Mouse (Mus musculus) midbrain, embryonic 11.5 days (tissue): Measurements from ENCODE around the gene Taf1c. TPM values are rescaled to one million over a fixed set of nuclear protein-coding genes. Genes with fewer than 3 reads are reported as not detected.

Source experiments
- ATAC-seq: fragments of 200-750 bp; cut with Nextera tagmentation; 2 replicates; pipeline ENCODE4 v1.8.0; 2017; ENCODE audit warnings: moderate TSS enrichment, moderate library complexity; ENCODE audit not compliant: low FRiP score
- DNase-seq: peaks from one replicate; pipeline ENCODE4 v3.0.0; 2015; ENCODE audit warnings: low spot score; ENCODE audit errors: missing footprints
- H3K27ac ChIP-seq: fragments of 300-500 bp; sonication (generic); 2 replicates; pipeline ENCODE4 v1.5.1; 2014; ENCODE audit warnings: low read depth, low read length
- H3K27me3 ChIP-seq: fragments of 300-500 bp; sonication (generic); 2 replicates; pipeline ENCODE4 v1.6.1; 2014; ENCODE audit warnings: mild to moderate bottlenecking, low read length, moderate library complexity, mixed read lengths; ENCODE audit not compliant: control insufficient read depth, insufficient read depth
- H3K36me3 ChIP-seq: fragments of 300-500 bp; sonication (generic); 2 replicates; pipeline ENCODE4 v1.6.1; 2014; ENCODE audit warnings: mild to moderate bottlenecking, low read length, moderate library complexity, mixed read lengths; ENCODE audit not compliant: control insufficient read depth, insufficient read depth
- H3K4me1 ChIP-seq: fragments of 300-500 bp; sonication (generic); 2 replicates; pipeline ENCODE4 v1.6.1; 2014; ENCODE audit warnings: low read length; ENCODE audit not compliant: control insufficient read depth, insufficient read depth
- H3K4me2 ChIP-seq: fragments of 300-500 bp; sonication (generic); 2 replicates; pipeline ENCODE4 v1.6.1; 2014; ENCODE audit warnings: mild to moderate bottlenecking, moderate library complexity
- H3K4me3 ChIP-seq: fragments of 300-500 bp; sonication (generic); 2 replicates; pipeline ENCODE4 v1.5.1; 2014; ENCODE audit warnings: low read depth, low read length
- H3K9ac ChIP-seq: fragments of 300-500 bp; sonication (generic); 2 replicates; pipeline ENCODE4 v1.6.1; 2014; ENCODE audit warnings: low read length
- H3K9me3 ChIP-seq: fragments of 300-500 bp; sonication (generic); 2 replicates; pipeline ENCODE4 v1.6.1; 2016; ENCODE audit warnings: low read length; ENCODE audit not compliant: control insufficient read depth
- WGBS: fragments of 180-500 bp; shearing (Covaris S2); extraction: QIAGEN DNeasy Blood & Tissue Kit; methylation state at CpG from one replicate; pipeline ENCODE4 v1.1.7; 2014; 5-methylcytosine and 5-hydroxymethylcytosine counted together
- polyA plus RNA-seq: library from polyadenylated mRNA; unstranded; fragments of >200 nt; fragmentation: Nextera tagmentation; extraction: Ambion mirVana; gene quantifications from 2 replicates; pipeline ENCODE4 v1.2.1, GENCODE M21; 2014

Gene Taf1c
- polyA plus RNA-seq, 1 experiment from 2014 or later: 13.4 TPM

- ATAC-seq: no peak
- Histone ChIP-seq H3K27me3 (peaks cover 4% of the 10 kb centered on the region), H3K4me2 (no peak overlapping the region), H3K27ac (no peak overlapping the region), H3K36me3 (no peaks in the 10 kb centered on the region), H3K4me1 (peaks cover 15% of the 10 kb centered on the region), H3K4me3 (no peak overlapping the region), H3K9me3 (no peaks in the 10 kb centered on the region), H3K9ac (no peak overlapping the region)
- DNase-seq: no peak
- 85% methylated on average over 6 of the region's 6 CpGs for WGBS
Measured at GRCm38 (mm10) chr8:119638261-119638660, 33.2 kb upstream of the Taf1c start.

GRCm38 (mm10) chr8:119637381-119637780, 32.4 kb upstream of the Taf1c start:
- DNase-seq (no peak), ATAC-seq (no peak)
- no peak overlapping the region for H3K4me3 ChIP-seq
- no peaks in the 10 kb centered on the region for H3K36me3 ChIP-seq
- no peak overlapping the region for H3K27ac ChIP-seq
- WGBS: 92% methylated on average over 4 of the region's 4 CpGs
- no peak overlapping the region for H3K4me2 ChIP-seq
- H3K9me3 ChIP-seq: no peaks in the 10 kb centered on the region
- H3K4me1 ChIP-seq: peaks cover 15% of the 10 kb centered on the region
- H3K9ac ChIP-seq: no peak overlapping the region
- peaks cover 7% of the 10 kb centered on the region for H3K27me3 ChIP-seq

GRCm38 (mm10) chr8:119636766-119637165, 31.7 kb upstream of the Taf1c start:
- WGBS: 69% methylated on average over 7 of the region's 7 CpGs
- peaks cover 15% of the 10 kb centered on the region for H3K4me1 ChIP-seq
- no peak for ATAC-seq

GRCm38 (mm10) chr8:119635958-119636357, 30.9 kb upstream of the Taf1c start:
- 65% methylated on average over 2 of the region's 2 CpGs for WGBS
- no peaks in the 10 kb centered on the region for H3K36me3 ChIP-seq
- H3K9me3 ChIP-seq: no peaks in the 10 kb centered on the region
- H3K4me3 ChIP-seq: no peak overlapping the region
- peaks cover 7% of the 10 kb centered on the region for H3K27me3 ChIP-seq
- H3K27ac ChIP-seq: no peak overlapping the region
- no peak overlapping the region for H3K9ac ChIP-seq
- DNase-seq (no peak), ATAC-seq (no peak)
- no peak overlapping the region for H3K4me2 ChIP-seq
- peaks cover 17% of the 10 kb centered on the region for H3K4me1 ChIP-seq

More at GRCm38 (mm10) chr8:119636766-119637165, 31.7 kb upstream of the Taf1c start:
- no peaks in the 10 kb centered on the region for H3K9me3 ChIP-seq
- no peak overlapping the region for H3K4me3 ChIP-seq
- peaks cover 7% of the 10 kb centered on the region for H3K27me3 ChIP-seq
- no peaks in the 10 kb centered on the region for H3K36me3 ChIP-seq
- no peak overlapping the region for H3K4me2 ChIP-seq
- no peak overlapping the region for H3K9ac ChIP-seq
- DNase-seq: no peak
- no peak overlapping the region for H3K27ac ChIP-seq

- Histone ChIP-seq H3K4me3 (no peak within 1 kb of the TSS), H3K36me3 (no peaks in the 10 kb centered on the region), H3K27ac (no peak within 1 kb of the TSS), H3K4me1 (peaks cover 17% of the 10 kb centered on the region), H3K9me3 (no peaks in the 10 kb centered on the region), H3K27me3 (peaks cover 7% of the 10 kb centered on the region), H3K9ac (no peak within 1 kb of the TSS), H3K4me2 (no peak within 1 kb of the TSS)
- 34% methylated on average over 6 of the region's 6 CpGs for WGBS
- DNase-seq (no peak), ATAC-seq (no peak)
Measured at GRCm38 (mm10) chr8:119635378-119635777, 30.4 kb upstream of the Taf1c start, which contains the start of gene Kcng4. Gene Kcng4, minus strand, starts transcription at chr8:119635680.

- Histone ChIP-seq H3K9ac (no peak overlapping the region), H3K4me3 (no peak overlapping the region), H3K27me3 (peaks cover 7% of the 10 kb centered on the region), H3K4me2 (no peak overlapping the region), H3K4me1 (peaks cover 17% of the 10 kb centered on the region), H3K27ac (no peak overlapping the region), H3K36me3 (no peaks in the 10 kb centered on the region), H3K9me3 (no peaks in the 10 kb centered on the region)
- 17% methylated on average over 14 of the region's 14 CpGs for WGBS
- DNase-seq (no peak), ATAC-seq (peak; percentile 56; the same call in 1 of the 2 replicates)
Measured at GRCm38 (mm10) chr8:119634616-119635336, 29.8 kb upstream of the Taf1c start.

- no peaks in the 10 kb centered on the region for H3K9me3 ChIP-seq
- H3K4me1 ChIP-seq: peaks cover 20% of the 10 kb centered on the region
- WGBS: 41% methylated on average over 29 of the region's 29 CpGs
- H3K9ac ChIP-seq: no peak overlapping the region
- H3K36me3 ChIP-seq: no peaks in the 10 kb centered on the region
- no peak for DNase-seq
- H3K27me3 ChIP-seq: peaks cover 7% of the 10 kb centered on the region
- no peak for ATAC-seq
- no peak overlapping the region for H3K27ac ChIP-seq
- H3K4me2 ChIP-seq: no peak overlapping the region
- no peak overlapping the region for H3K4me3 ChIP-seq
Measured at GRCm38 (mm10) chr8:119632909-119633308, 27.9 kb upstream of the Taf1c start.

GRCm38 (mm10) chr8:119632246-119632645, 27.2 kb upstream of the Taf1c start:
- no peak overlapping the region for H3K4me2 ChIP-seq
- peaks cover 7% of the 10 kb centered on the region for H3K27me3 ChIP-seq
- 89% methylated on average over 9 of the region's 9 CpGs for WGBS
- no peak overlapping the region for H3K27ac ChIP-seq
- H3K4me3 ChIP-seq: no peak overlapping the region
- no peak for DNase-seq
- no peaks in the 10 kb centered on the region for H3K9me3 ChIP-seq
- no peak for ATAC-seq
- H3K4me1 ChIP-seq: peaks cover 21% of the 10 kb centered on the region
- H3K9ac ChIP-seq: no peak overlapping the region
- H3K36me3 ChIP-seq: no peaks in the 10 kb centered on the region

- peak overlapping the region; percentile 20; the same call in 1 of the 2 replicates for H3K27ac ChIP-seq
Measured at GRCm38 (mm10) chr8:119630841-119631240, 25.8 kb upstream of the Taf1c start.

More at GRCm38 (mm10) chr8:119630841-119631240, 25.8 kb upstream of the Taf1c start:
- Histone ChIP-seq H3K4me3 (no peak overlapping the region), H3K4me1 (peaks cover 20% of the 10 kb centered on the region), H3K9ac (no peak overlapping the region; the same call in 1 of the 2 replicates), H3K27me3 (peaks cover 7% of the 10 kb centered on the region), H3K36me3 (no peaks in the 10 kb centered on the region), H3K9me3 (no peaks in the 10 kb centered on the region), H3K4me2 (no peak overlapping the region)
- WGBS: 52% methylated on average over 3 of the region's 3 CpGs
- DNase-seq (no peak), ATAC-seq (peak; percentile 56; the same call in 1 of the 2 replicates)
